Mouse (Mus musculus) liver, embryonic 14.5 days (tissue): ENCODE measurements around the gene Pcdh18.

Source experiments
- CTCF ChIP-seq: IDR thresholded peaks from 2 replicates; pipeline ENCODE4 v1.5.1; 2016; ENCODE audit warnings: antibody characterized with exemption, low read depth, control low read depth
- EP300 ChIP-seq: IDR thresholded peaks from 2 replicates; pipeline ENCODE4 v1.6.1; 2016; ENCODE audit warnings: antibody characterized with exemption, low read depth

GRCm38 (mm10) chr3:49806823-49807222, 49.7 kb upstream of the Pcdh18 start:
- TF ChIP-seq CTCF = no peak
- TF ChIP-seq EP300 = no peak
